Mouse (Mus musculus) liver, postnatal 0 days (tissue): ENCODE results near the gene Neurl1b.

Experiments used
- CTCF ChIP-seq: sonication (generic); IDR thresholded peaks from 2 replicates; pipeline ENCODE4 v1.5.1; 2016; ENCODE audit warnings: antibody characterized with exemption, low read depth
- EP300 ChIP-seq: IDR thresholded peaks from 2 replicates; pipeline ENCODE4 v1.6.1; 2016; ENCODE audit warnings: antibody characterized with exemption, low read depth, mild to moderate bottlenecking

DNA sequence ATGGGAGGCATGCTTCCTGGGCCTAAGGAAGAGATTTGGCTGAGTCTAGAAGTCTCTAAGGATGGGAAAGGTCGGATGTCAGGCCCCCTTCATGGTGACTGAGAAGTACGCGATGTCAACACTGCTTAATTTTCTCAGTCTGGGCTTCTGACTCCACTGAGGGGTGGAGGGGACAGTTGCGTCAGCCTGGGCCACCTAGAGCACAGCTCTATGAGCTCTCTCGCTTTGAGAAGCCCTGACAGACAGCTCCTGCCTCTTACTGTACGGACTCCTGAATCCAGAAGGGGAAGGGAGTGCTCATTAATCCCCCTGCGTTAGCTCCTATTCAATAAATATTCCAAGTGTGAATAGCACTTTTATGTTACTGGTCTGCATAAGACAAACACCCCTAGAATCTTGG, 43.4 kb downstream of the Neurl1b start:
- TF ChIP-seq EP300 (no peak), CTCF (no peak)
